Mouse (Mus musculus): Measurements from ENCODE around the gene Tmem135.

DNA sequence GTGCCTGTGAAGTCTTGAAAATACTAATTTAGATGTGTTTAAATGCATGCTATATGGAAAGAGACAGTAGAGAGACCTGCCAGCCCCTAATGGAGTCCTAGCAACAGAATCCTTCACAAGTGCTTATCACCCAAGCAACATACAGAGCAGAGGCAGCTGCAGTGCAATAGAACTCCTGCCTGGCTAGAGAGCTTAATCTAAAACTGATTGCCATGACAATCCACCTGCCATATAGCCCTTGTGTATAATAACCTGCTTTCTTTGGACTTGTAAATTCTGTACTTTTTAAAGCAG lies 64.9 kb downstream of the Tmem135 start:
- TF ChIP-seq POLR2A (IDR thresholded peaks at IDR 0.05; ENCODE audit: insufficient read depth, low read depth, low read length) (no peak), CTCF (IDR thresholded peaks at IDR 0.05; ENCODE audit: insufficient read depth, low read depth, low read length) (no peak)
